In the genomic region with DNA sequence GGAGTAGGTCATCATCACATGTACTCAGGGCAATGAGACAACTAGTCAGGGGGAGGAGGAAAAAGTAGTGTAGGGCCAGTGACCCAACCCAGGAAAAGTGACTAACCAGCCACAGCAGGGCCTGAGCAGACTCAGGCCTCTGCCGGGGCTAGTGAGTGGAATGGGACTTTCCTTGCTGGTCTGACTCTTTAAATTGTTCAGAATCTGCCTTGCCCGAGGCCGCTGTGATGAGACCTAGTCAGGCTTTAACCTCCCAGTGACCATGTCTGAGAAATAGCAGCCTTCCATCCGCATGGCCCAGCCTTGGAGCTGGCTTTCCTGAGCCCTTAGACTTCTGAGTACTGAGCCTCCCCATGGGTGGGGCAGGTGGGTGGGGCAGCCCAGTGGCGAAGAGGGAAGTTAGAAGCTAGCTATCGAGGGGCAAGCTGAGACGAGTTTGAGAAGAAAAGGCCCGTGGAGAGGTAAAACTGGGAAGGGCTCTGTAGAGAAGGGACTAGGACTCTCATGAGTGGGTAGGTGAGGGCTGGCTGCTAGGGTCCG, we compare ENCODE assay signal across 8 mouse cellular contexts. TPM values are rescaled to one million over a fixed set of nuclear protein-coding genes. Genes with fewer than 3 reads are reported as not detected.
A peak's percentile ranks its signal among the peaks of the same experiment; 100 is the strongest.
DNase-seq lines count a peak whose midpoint lies in the region; ATAC-seq lines count a peak whose summit lies in the region.

No protein-coding gene starts in this region.

- H3K9ac ChIP-seq in neural tube, embryonic 15.5 days (replicated peaks): no peak overlapping the region
- no peak overlapping the region for H3K9ac ChIP-seq in forebrain, embryonic 12.5 days

- H3K4me1 ChIP-seq in neural tube, embryonic 15.5 days: peaks cover 17% of the 10 kb centered on the region
- peaks cover 24% of the 10 kb centered on the region for H3K4me1 ChIP-seq in forebrain, embryonic 12.5 days

- no peak overlapping the region for H3K4me3 ChIP-seq in neural tube, embryonic 15.5 days (replicated peaks)
- H3K4me3 ChIP-seq in forebrain, embryonic 12.5 days (replicated peaks): no peak overlapping the region

- H3K36me3 ChIP-seq in neural tube, embryonic 15.5 days: no peaks in the 10 kb centered on the region
- H3K36me3 ChIP-seq in forebrain, embryonic 12.5 days (replicated peaks): no peaks in the 10 kb centered on the region

- ATAC-seq in common myeloid progenitor, adult 5-6 weeks (replicated peaks; ENCODE audit: low read depth, poor library complexity, severe bottlenecking): 0 out of 2 replicates have a peak, but pooled peaks have one; percentile 26
- peak; percentile 45 for ATAC-seq in megakaryocyte progenitor cell, adult 5-6 weeks (replicated peaks; ENCODE audit: poor library complexity)
- ATAC-seq in neural tube, embryonic 15.5 days (ENCODE audit: low FRiP score): no peak
- no peak for ATAC-seq in forebrain, embryonic 12.5 days (ENCODE audit: low FRiP score)

- H3K9me3 ChIP-seq in neural tube, embryonic 15.5 days (replicated peaks): no peaks in the 10 kb centered on the region
- no peaks in the 10 kb centered on the region for H3K9me3 ChIP-seq in forebrain, embryonic 12.5 days

- H3K27me3 ChIP-seq in neural tube, embryonic 15.5 days (replicated peaks): no peaks in the 10 kb centered on the region
- H3K27me3 ChIP-seq in forebrain, embryonic 12.5 days: peaks cover 10% of the 10 kb centered on the region

- H3K4me2 ChIP-seq in neural tube, embryonic 15.5 days: no peak overlapping the region
- no peak overlapping the region for H3K4me2 ChIP-seq in forebrain, embryonic 12.5 days

- WGBS in neural tube, embryonic 15.5 days: 71% methylated on average over 9 of the region's 9 CpGs
- 70% methylated on average over 9 of the region's 9 CpGs for WGBS in forebrain, embryonic 12.5 days

- no peak overlapping the region for H3K27ac ChIP-seq in neural tube, embryonic 15.5 days (replicated peaks)
- no peak overlapping the region for H3K27ac ChIP-seq in forebrain, embryonic 12.5 days

- peak; percentile 29 for DNase-seq in adrenal gland, postnatal 14 days
- no peak for DNase-seq in adrenal gland, adult 2 months
- DNase-seq in induced T-regulatory cell, adult 2 months (ENCODE audit: low read depth): peak; percentile 64
- DNase-seq in testis, postnatal 10 days (ENCODE audit: low spot score): no peak

RNA-seq across cellular contexts. Expression of a gene that starts 4.9 kb away (rescaled TPM):
- total RNA-seq in adrenal gland, postnatal 14 days (2021): 28.8 and 38.2 TPM in 2 replicates
- 10 to 100 TPM; 32.2 to 56.3 TPM for total RNA-seq in adrenal gland, adult 2 months (2021)
- polyA plus RNA-seq in adrenal gland, adult 2 months (2012; rRNA removed): 38.9 and 41.9 TPM in 2 replicates
- 32.4 and 56.4 TPM in 2 replicates for total RNA-seq in common myeloid progenitor, adult 5-6 weeks (2017)
- total RNA-seq in megakaryocyte progenitor cell, adult 5-6 weeks (2015): 24.4 and 25.5 TPM in 2 replicates
- total RNA-seq in megakaryocyte progenitor cell, adult 5-6 weeks (2017): 42.7 and 60.1 TPM in 2 replicates
- polyA plus RNA-seq in neural tube, embryonic 15.5 days (2015; fragmentation: Nextera tagmentation; extraction: Ambion mirVana): 8.4 and 23.4 TPM in 2 replicates
- polyA plus RNA-seq in forebrain, embryonic 12.5 days (2016; fragmentation: Nextera tagmentation; extraction: Ambion mirVana): 4.1 and 5.4 TPM in 2 replicates

RNA-seq across cellular contexts. Expression of a gene that starts 27.6 kb away (rescaled TPM):
- 0.49 and 0.52 TPM in 2 replicates for total RNA-seq in adrenal gland, postnatal 14 days (2021)
- under 1 TPM; 0.23 to 0.24 TPM for total RNA-seq in adrenal gland, adult 2 months (2021)
- polyA plus RNA-seq in adrenal gland, adult 2 months (2012; rRNA removed): 0.25 and 0.49 TPM in 2 replicates
- not detected in 2 replicates for total RNA-seq in common myeloid progenitor, adult 5-6 weeks (2017)
- not detected in 2 replicates for total RNA-seq in megakaryocyte progenitor cell, adult 5-6 weeks (2015)
- total RNA-seq in megakaryocyte progenitor cell, adult 5-6 weeks (2017): not detected in 2 replicates
- polyA plus RNA-seq in neural tube, embryonic 15.5 days (2015; fragmentation: Nextera tagmentation; extraction: Ambion mirVana): 0.24 and 0.70 TPM in 2 replicates
- polyA plus RNA-seq in forebrain, embryonic 12.5 days (2016; fragmentation: Nextera tagmentation; extraction: Ambion mirVana): 0.40 and 0.47 TPM in 2 replicates

RNA-seq across cellular contexts. Expression of a gene that starts 49.1 kb away (rescaled TPM):
- 16.2 and 21.7 TPM in 2 replicates for total RNA-seq in adrenal gland, postnatal 14 days (2021)
- 10 to 100 TPM; 12.9 to 25.6 TPM for total RNA-seq in adrenal gland, adult 2 months (2021)
- polyA plus RNA-seq in adrenal gland, adult 2 months (2012; rRNA removed): 25.5 and 29.3 TPM in 2 replicates
- 4.5 and 9.3 TPM in 2 replicates for total RNA-seq in common myeloid progenitor, adult 5-6 weeks (2017)
- 12.9 and 15.6 TPM in 2 replicates for total RNA-seq in megakaryocyte progenitor cell, adult 5-6 weeks (2015)
- total RNA-seq in megakaryocyte progenitor cell, adult 5-6 weeks (2017): 9.7 and 13.8 TPM in 2 replicates
- 14.3 and 16.6 TPM in 2 replicates for polyA plus RNA-seq in neural tube, embryonic 15.5 days (2015; fragmentation: Nextera tagmentation; extraction: Ambion mirVana)
- 16.0 and 16.2 TPM in 2 replicates for polyA plus RNA-seq in forebrain, embryonic 12.5 days (2016; fragmentation: Nextera tagmentation; extraction: Ambion mirVana)

RNA-seq across cellular contexts. Expression of a gene that starts 49.2 kb away (rescaled TPM):
- 362 and 390 TPM in 2 replicates for total RNA-seq in adrenal gland, postnatal 14 days (2021)
- 100 to 1,000 TPM; 390 to 465 TPM for total RNA-seq in adrenal gland, adult 2 months (2021)
- 96.6 and 123 TPM in 2 replicates for polyA plus RNA-seq in adrenal gland, adult 2 months (2012; rRNA removed)
- 13.3 and 17.4 TPM in 2 replicates for total RNA-seq in common myeloid progenitor, adult 5-6 weeks (2017)
- total RNA-seq in megakaryocyte progenitor cell, adult 5-6 weeks (2015): 20.3 and 20.8 TPM in 2 replicates
- 20.0 and 27.5 TPM in 2 replicates for total RNA-seq in megakaryocyte progenitor cell, adult 5-6 weeks (2017)
- polyA plus RNA-seq in neural tube, embryonic 15.5 days (2015; fragmentation: Nextera tagmentation; extraction: Ambion mirVana): 4.9 and 8.2 TPM in 2 replicates
- polyA plus RNA-seq in forebrain, embryonic 12.5 days (2016; fragmentation: Nextera tagmentation; extraction: Ambion mirVana): 4.6 and 5.3 TPM in 2 replicates

Comparison
In these comparisons a context has a peak if more than half of its experiments do, and no peak if none do; other contexts are left out.
1. DNase-seq: peak in adrenal gland, postnatal 14 days (single experiment) and induced T-regulatory cell, adult 2 months (single experiment); none in adrenal gland, adult 2 months (single experiment) and testis, postnatal 10 days (single experiment).
2. ATAC-seq: peak in common myeloid progenitor, adult 5-6 weeks (single experiment) and megakaryocyte progenitor cell, adult 5-6 weeks (single experiment); none in neural tube, embryonic 15.5 days (single experiment) and forebrain, embryonic 12.5 days (single experiment).